27 mouse cellular contexts compared by ENCODE assay signal in genomic region chr14:55733889-55734288, GRCm38 (mm10). TPM values are rescaled to one million over a fixed set of nuclear protein-coding genes. Genes with fewer than 3 reads are reported as not detected.
DNase-seq lines count a peak whose midpoint lies in the region; ATAC-seq and TF ChIP-seq lines count a peak whose summit lies in the region.
"Had no signal": no experiment of that assay in that cellular context is flagged by ENCODE, and none has a peak within 500 bp of the region (broad histone marks: within the 10 kb centered on the region; RNA-seq: fewer than 3 reads in every experiment).

No protein-coding gene starts in this region.

- no peaks in the 10 kb centered on the region; the same call in 1 of the 2 replicates for H3K27me3 ChIP-seq in intestine, embryonic 16.5 days (replicated peaks; ENCODE audit: control insufficient read depth, insufficient read depth, low read length)
- H3K27me3 ChIP-seq in stomach, postnatal 0 days (ENCODE audit: control insufficient read depth, insufficient read depth, low read length): no peaks in the 10 kb centered on the region
- no peaks in the 10 kb centered on the region for H3K27me3 ChIP-seq in cerebellum, adult 2 months (ENCODE audit: control insufficient read depth, insufficient read depth, low read length)
- 0 out of 2 replicates have a peak, but pooled peaks cover 3% of the 10 kb centered on the region for H3K27me3 ChIP-seq in embryonic facial prominence, embryonic 10.5 days (replicated peaks; ENCODE audit: low read depth, poor library complexity, severe bottlenecking)
- H3K27me3 ChIP-seq: embryonic facial prominence, embryonic 12.5 days; embryonic facial prominence, embryonic 15.5 days; forebrain, embryonic 15.5 days; heart, embryonic 15.5 days had no signal

- no peak overlapping the region for H3K9ac ChIP-seq in ES-E14 (ENCODE audit: insufficient read depth, low read depth, low read length, poor library complexity, severe bottlenecking)
- no peak overlapping the region for H3K9ac ChIP-seq in intestine, embryonic 16.5 days (ENCODE audit: low read depth, low read length)
- no peak overlapping the region for H3K9ac ChIP-seq in stomach, postnatal 0 days (ENCODE audit: low read length)
- H3K9ac ChIP-seq: embryonic facial prominence, embryonic 12.5 days; embryonic facial prominence, embryonic 15.5 days; forebrain, embryonic 15.5 days; heart, embryonic 15.5 days; hindbrain, embryonic 14.5 days had no signal

- H3K9me3 ChIP-seq in ES-E14 (ENCODE audit: control insufficient read depth, insufficient read depth, low read depth, low read length): no peaks in the 10 kb centered on the region
- no peaks in the 10 kb centered on the region for H3K9me3 ChIP-seq in intestine, embryonic 16.5 days (ENCODE audit: control insufficient read depth, low read length)
- no peaks in the 10 kb centered on the region for H3K9me3 ChIP-seq in stomach, postnatal 0 days (ENCODE audit: control insufficient read depth, low read length)
- no peaks in the 10 kb centered on the region for H3K9me3 ChIP-seq in embryonic facial prominence, embryonic 10.5 days
- H3K9me3 ChIP-seq: embryonic facial prominence, embryonic 12.5 days; embryonic facial prominence, embryonic 15.5 days; forebrain, embryonic 15.5 days; G1E; heart, embryonic 15.5 days had no signal

- no peak overlapping the region for H3K27ac ChIP-seq in ES-E14 (ENCODE audit: insufficient read depth, low read depth, low read length, poor library complexity, severe bottlenecking)
- H3K27ac ChIP-seq in intestine, embryonic 16.5 days (ENCODE audit: low read length): no peak overlapping the region
- no peak overlapping the region for H3K27ac ChIP-seq in stomach, postnatal 0 days (replicated peaks)
- no peak overlapping the region for H3K27ac ChIP-seq in cerebellum, adult 2 months (ENCODE audit: insufficient read depth, low read length)
- H3K27ac ChIP-seq in embryonic facial prominence, embryonic 10.5 days (replicated peaks): no peak overlapping the region
- H3K27ac ChIP-seq: embryonic facial prominence, embryonic 12.5 days; embryonic facial prominence, embryonic 15.5 days; forebrain, embryonic 15.5 days; heart, adult 2 months; heart, embryonic 15.5 days; hindbrain, embryonic 14.5 days had no signal

- no peaks in the 10 kb centered on the region; the same call in 1 of the 2 replicates for H3K36me3 ChIP-seq in ES-E14 (ENCODE audit: control insufficient read depth, insufficient read depth, low read length, poor library complexity, severe bottlenecking)
- H3K36me3 ChIP-seq in intestine, embryonic 16.5 days (ENCODE audit: control insufficient read depth, insufficient read depth, low read length): no peaks in the 10 kb centered on the region
- H3K36me3 ChIP-seq in stomach, postnatal 0 days (ENCODE audit: control insufficient read depth, insufficient read depth, low read length): no peaks in the 10 kb centered on the region
- peaks cover 9% of the 10 kb centered on the region for H3K36me3 ChIP-seq in embryonic facial prominence, embryonic 10.5 days (replicated peaks)

- ATAC-seq in intestine, embryonic 16.5 days: peak; percentile 67
- peak; percentile 94 for ATAC-seq in stomach, postnatal 0 days (ENCODE audit: low FRiP score, low TSS enrichment)
- ATAC-seq: forebrain, embryonic 15.5 days had no signal

- intact Hi-C loops in heart, postnatal 10 days (cut with DNase I): no loop called here

- no peaks in the 10 kb centered on the region for H3K4me1 ChIP-seq in ES-E14 (ENCODE audit: control insufficient read depth in 2 of 2, insufficient read depth in 2 of 2, low read length in 2 of 2, poor library complexity in 1 of 2)
- peaks cover 19% of the 10 kb centered on the region for H3K4me1 ChIP-seq in intestine, embryonic 16.5 days (ENCODE audit: control insufficient read depth, insufficient read depth, low read length)
- H3K4me1 ChIP-seq in stomach, postnatal 0 days (replicated peaks; ENCODE audit: control insufficient read depth, insufficient read depth): no peaks in the 10 kb centered on the region
- no peaks in the 10 kb centered on the region for H3K4me1 ChIP-seq in cerebellum, adult 2 months (ENCODE audit: control insufficient read depth, insufficient read depth, low read length)
- no peaks in the 10 kb centered on the region for H3K4me1 ChIP-seq in embryonic facial prominence, embryonic 10.5 days
- H3K4me1 ChIP-seq: embryonic facial prominence, embryonic 12.5 days; embryonic facial prominence, embryonic 15.5 days; heart, embryonic 15.5 days had no signal

- TF ChIP-seq EP300 in stomach, postnatal 0 days (optimal IDR thresholded peaks at IDR 0.05): peak; percentile 47

- no peak for TF ChIP-seq CTCF in stomach, postnatal 0 days (IDR thresholded peaks at IDR 0.05; ENCODE audit: low read depth)
- no peak for TF ChIP-seq CTCF in cerebellum, adult 2 months (IDR thresholded peaks at IDR 0.05; ENCODE audit: borderline replicate concordance, insufficient read depth, low read depth, low read length)

- WGBS in intestine, embryonic 16.5 days: 63% methylated on average over 10 of the region's 10 CpGs
- 51% methylated on average over 10 of the region's 10 CpGs for WGBS in stomach, postnatal 0 days
- 79% methylated on average over 10 of the region's 10 CpGs for WGBS in cerebellum, adult 2 months
- WGBS in embryonic facial prominence, embryonic 10.5 days: 80% methylated on average over 10 of the region's 10 CpGs

- TF ChIP-seq POLR2A in cerebellum, adult 2 months (IDR thresholded peaks at IDR 0.05; ENCODE audit: borderline replicate concordance, insufficient read depth, low read length): no peak

- no peak overlapping the region for H3K4me2 ChIP-seq in intestine, embryonic 16.5 days (ENCODE audit: low read depth, low read length)
- H3K4me2 ChIP-seq in stomach, postnatal 0 days (replicated peaks; ENCODE audit: low read depth): no peak overlapping the region
- H3K4me2 ChIP-seq: embryonic facial prominence, embryonic 12.5 days; embryonic facial prominence, embryonic 15.5 days; forebrain, embryonic 15.5 days; heart, embryonic 11.5 days; heart, embryonic 15.5 days; hindbrain, embryonic 14.5 days had no signal

- no peak overlapping the region for H3K4me3 ChIP-seq in ES-E14 (ENCODE audit: insufficient read depth in 1 of 2, low read depth in 1 of 2, low read length in 2 of 2, poor library complexity in 1 of 2, severe bottlenecking in 1 of 2)
- H3K4me3 ChIP-seq in intestine, embryonic 16.5 days (ENCODE audit: low read length): no peak overlapping the region
- no peak overlapping the region for H3K4me3 ChIP-seq in stomach, postnatal 0 days (ENCODE audit: low read depth, low read length)
- no peak overlapping the region for H3K4me3 ChIP-seq in cerebellum, adult 2 months (replicated peaks; ENCODE audit: insufficient read depth, low read depth, low read length)
- H3K4me3 ChIP-seq in embryonic facial prominence, embryonic 10.5 days: no peak overlapping the region
- H3K4me3 ChIP-seq: embryonic facial prominence, embryonic 12.5 days; embryonic facial prominence, embryonic 15.5 days; forebrain, embryonic 15.5 days; heart, adult 2 months; heart, embryonic 15.5 days had no signal

- DNase-seq in heart, adult 11 months: peak; percentile 84
- DNase-seq in heart, postnatal 10 days: no peak
- no peak for DNase-seq in ES-E14 (ENCODE audit: low read depth, low spot score)
- peak; percentile 70 for DNase-seq in stomach, postnatal 0 days (ENCODE audit: low spot score)
- no peak for DNase-seq in cerebellum, adult 2 months
- no peak for DNase-seq in adrenal gland, postnatal 36 days
- no peak for DNase-seq in embryonic facial prominence, embryonic 10.5 days (ENCODE audit: low spot score)
- DNase-seq: adrenal gland, adult 2 months; adrenal gland, postnatal 14 days; cerebellum, adult 11-12 months; cerebellum, adult 9-10 months; cerebellum, postnatal 14 days; gastrocnemius, postnatal 25 days; heart, adult 2 months; heart, postnatal 14 days; heart, postnatal 4 days had no signal

- in situ Hi-C loops in ES-E14 (cut with MboI; ENCODE audit: low sequenced_read_pairs in 2 of 2, unreplicated experiment in 2 of 2): no loop called here

RNA-seq across cellular contexts. Expression of gene Dhrs1, which starts 11.6 kb away (rescaled TPM):
- 10 to 100 TPM; 54.5 to 56.6 TPM for total RNA-seq in heart, postnatal 10 days (2021)
- 9.6 and 18.0 TPM in 2 replicates for total RNA-seq in ES-E14 (2012; rRNA removed)
- polyA plus RNA-seq in intestine, embryonic 16.5 days (2015; fragmentation: Nextera tagmentation; extraction: Ambion mirVana): 151 and 173 TPM in 2 replicates
- polyA plus RNA-seq in stomach, postnatal 0 days (2015; fragmentation: Nextera tagmentation; extraction: Ambion mirVana): 92.3 and 99.5 TPM in 2 replicates
- 113 and 122 TPM in 2 replicates for polyA plus RNA-seq in cerebellum, adult 2 months (2012; rRNA removed)
- 10 to 100 TPM; 72.7 to 73.2 TPM for total RNA-seq in adrenal gland, postnatal 36 days (2021)
- 57.4 and 69.6 TPM in 2 replicates for polyA plus RNA-seq in embryonic facial prominence, embryonic 10.5 days (2016; fragmentation: Nextera tagmentation; extraction: Ambion mirVana)

RNA-seq across cellular contexts. Expression of gene Nop9, which starts 11.6 kb away (rescaled TPM):
- total RNA-seq in heart, postnatal 10 days (2021): 10 to 100 TPM; 14.5 to 18.7 TPM
- total RNA-seq in ES-E14 (2012; rRNA removed): 30.0 and 38.3 TPM in 2 replicates
- 28.3 and 33.6 TPM in 2 replicates for polyA plus RNA-seq in intestine, embryonic 16.5 days (2015; fragmentation: Nextera tagmentation; extraction: Ambion mirVana)
- polyA plus RNA-seq in stomach, postnatal 0 days (2015; fragmentation: Nextera tagmentation; extraction: Ambion mirVana): 16.8 and 19.8 TPM in 2 replicates
- polyA plus RNA-seq in cerebellum, adult 2 months (2012; rRNA removed): 10.7 and 10.8 TPM in 2 replicates
- 10 to 100 TPM; 17.3 to 20.7 TPM for total RNA-seq in adrenal gland, postnatal 36 days (2021)
- 59.1 and 64.5 TPM in 2 replicates for polyA plus RNA-seq in embryonic facial prominence, embryonic 10.5 days (2016; fragmentation: Nextera tagmentation; extraction: Ambion mirVana)

RNA-seq across cellular contexts. Expression of gene Rabggta, which starts 11.8 kb away (rescaled TPM):
- total RNA-seq in heart, postnatal 10 days (2021): 10 to 100 TPM; 13.7 to 14.4 TPM
- 34.0 and 95.5 TPM in 2 replicates for total RNA-seq in ES-E14 (2012; rRNA removed)
- 36.9 and 37.5 TPM in 2 replicates for polyA plus RNA-seq in intestine, embryonic 16.5 days (2015; fragmentation: Nextera tagmentation; extraction: Ambion mirVana)
- 25.7 and 27.3 TPM in 2 replicates for polyA plus RNA-seq in stomach, postnatal 0 days (2015; fragmentation: Nextera tagmentation; extraction: Ambion mirVana)
- polyA plus RNA-seq in cerebellum, adult 2 months (2012; rRNA removed): 64.1 and 66.8 TPM in 2 replicates
- total RNA-seq in adrenal gland, postnatal 36 days (2021): 10 to 100 TPM; 17.2 to 25.1 TPM
- 29.7 and 35.3 TPM in 2 replicates for polyA plus RNA-seq in embryonic facial prominence, embryonic 10.5 days (2016; fragmentation: Nextera tagmentation; extraction: Ambion mirVana)

RNA-seq across cellular contexts. Expression of gene Tgm1, which starts 20.2 kb away (rescaled TPM):
- under 1 TPM; 0.24 to 0.25 TPM for total RNA-seq in heart, postnatal 10 days (2021)
- 13.4 and 31.6 TPM in 2 replicates for total RNA-seq in ES-E14 (2012; rRNA removed)
- polyA plus RNA-seq in intestine, embryonic 16.5 days (2015; fragmentation: Nextera tagmentation; extraction: Ambion mirVana): 0.75 and 1.4 TPM in 2 replicates
- polyA plus RNA-seq in stomach, postnatal 0 days (2015; fragmentation: Nextera tagmentation; extraction: Ambion mirVana): 79.0 and 80.6 TPM in 2 replicates
- 0.07 and 0.08 TPM in 2 replicates for polyA plus RNA-seq in cerebellum, adult 2 months (2012; rRNA removed)
- under 1 TPM; 0.26 TPM for total RNA-seq in adrenal gland, postnatal 36 days (2021)
- polyA plus RNA-seq in embryonic facial prominence, embryonic 10.5 days (2016; fragmentation: Nextera tagmentation; extraction: Ambion mirVana): 0.70 and 0.90 TPM in 2 replicates
- total RNA-seq: gastrocnemius, postnatal 25 days had no signal

RNA-seq across cellular contexts. Expression of gene Cideb, which starts 24.4 kb away (rescaled TPM):
- 1 to 10 TPM; 1.1 to 1.2 TPM for total RNA-seq in heart, postnatal 10 days (2021)
- 2.2 and 4.1 TPM in 2 replicates for total RNA-seq in ES-E14 (2012; rRNA removed)
- polyA plus RNA-seq in intestine, embryonic 16.5 days (2015; fragmentation: Nextera tagmentation; extraction: Ambion mirVana): 118 and 152 TPM in 2 replicates
- polyA plus RNA-seq in stomach, postnatal 0 days (2015; fragmentation: Nextera tagmentation; extraction: Ambion mirVana): 12.3 and 13.6 TPM in 2 replicates
- polyA plus RNA-seq in cerebellum, adult 2 months (2012; rRNA removed): 10.5 and 15.2 TPM in 2 replicates
- total RNA-seq in adrenal gland, postnatal 36 days (2021): 1 to 10 TPM in 1 of 2 experiments, under 1 TPM in 1; 0.93 to 1.3 TPM
- 0.16 TPM in 1 of 2 replicates, not detected in the other for polyA plus RNA-seq in embryonic facial prominence, embryonic 10.5 days (2016; fragmentation: Nextera tagmentation; extraction: Ambion mirVana)
- total RNA-seq: gastrocnemius, adult 8-10 months; gastrocnemius, postnatal 25 days had no signal
- polyA plus RNA-seq: forebrain, embryonic 11.5 days; G1E; hindbrain, embryonic 11.5 days; hindbrain, embryonic 14.5 days had no signal

Comparison
In these comparisons a context has a peak if more than half of its experiments do, and no peak if none do; other contexts are left out.
1. DNase-seq: peak in heart, adult 11 months (single experiment) and stomach, postnatal 0 days (single experiment); none in heart, postnatal 10 days (0 of 2), ES-E14 (single experiment), cerebellum, adult 2 months (0 of 2), adrenal gland, postnatal 36 days (0 of 2) and embryonic facial prominence, embryonic 10.5 days (single experiment).